Mouse (Mus musculus) telencephalon, adult 2 months (tissue): ENCODE results near the gene Pde4a.
"Not testable (repeated sequence)": the region's sequence is repeated elsewhere in the genome, so short reads cannot be mapped to it uniquely, and the experiment has no call there.

ENCODE experiments used
- DNase-seq: peaks from one replicate; pipeline ENCODE4 v3.0.0-alpha.2; 2011; ENCODE audit warnings: low read depth, low spot score

Gene Pde4a

GRCm38 (mm10) chr9:21219820-21220219 is 54.3 kb downstream of the Pde4a start:
- no peak for DNase-seq

GRCm38 (mm10) chr9:21220490-21221382 is 55.2 kb downstream of the Pde4a start:
- peak; percentile 92 for DNase-seq

- DNase-seq: no peak
These were observed 55.9 kb downstream of the Pde4a start for GRCm38 (mm10) chr9:21221383-21221929.

GRCm38 (mm10) chr9:21223490-21223889 is 58.0 kb downstream of the Pde4a start:
- DNase-seq: not testable (repeated sequence)

GRCm38 (mm10) chr9:21223906-21224305 is 58.4 kb downstream of the Pde4a start:
- DNase-seq: no peak

GRCm38 (mm10) chr9:21224576-21225414 is 59.3 kb downstream of the Pde4a start:
- no peak for DNase-seq

GRCm38 (mm10) chr9:21225415-21225758 is 59.9 kb downstream of the Pde4a start:
- DNase-seq: no peak

- DNase-seq: no peak
These were observed 61.8 kb downstream of the Pde4a start for GRCm38 (mm10) chr9:21227342-21227741.

- no peak for DNase-seq
These were observed 66.0 kb downstream of the Pde4a start for GRCm38 (mm10) chr9:21231551-21231950.

GRCm38 (mm10) chr9:21232867-21233266 is 67.4 kb downstream of the Pde4a start:
- no peak for DNase-seq

GRCm38 (mm10) chr9:21233366-21233765 is 67.9 kb downstream of the Pde4a start:
- DNase-seq: no peak

- DNase-seq: no peak
These were observed 68.3 kb downstream of the Pde4a start for GRCm38 (mm10) chr9:21233805-21234204.

GRCm38 (mm10) chr9:21235341-21235740 is 69.8 kb downstream of the Pde4a start:
- no peak for DNase-seq

GRCm38 (mm10) chr9:21236991-21237367 is 71.5 kb downstream of the Pde4a start:
- no peak for DNase-seq

GRCm38 (mm10) chr9:21237368-21238003 is 72.0 kb downstream of the Pde4a start:
- no peak for DNase-seq

GRCm38 (mm10) chr9:21238004-21238732 is 72.7 kb downstream of the Pde4a start:
- no peak for DNase-seq

- DNase-seq: no peak
These were observed 73.4 kb downstream of the Pde4a start, which contains the start of gene Keap1 for GRCm38 (mm10) chr9:21238733-21239464. Gene Keap1, minus strand, starts transcription at chr9:21239361.

- DNase-seq: no peak
These were observed 73.9 kb downstream of the Pde4a start for GRCm38 (mm10) chr9:21239465-21239848.

GRCm38 (mm10) chr9:21241343-21241742 is 75.8 kb downstream of the Pde4a start:
- peak; percentile 83 for DNase-seq

- no peak for DNase-seq
These were observed 78.4 kb downstream of the Pde4a start for GRCm38 (mm10) chr9:21243826-21244427.
